Mouse (Mus musculus) cerebellum, postnatal 14 days (tissue): Measurements from ENCODE around the gene Adh4.
"Not testable (repeated sequence)": the region's sequence is repeated elsewhere in the genome, so short reads cannot be mapped to it uniquely, and the experiment has no call there.

ENCODE experiments used
- DNase-seq, 2 experiments: peaks; one replicate each; pipeline ENCODE4 v3.0.0; 2021; ENCODE audit warnings: mixed read lengths in 2 of 2

Gene Adh4

DNA sequence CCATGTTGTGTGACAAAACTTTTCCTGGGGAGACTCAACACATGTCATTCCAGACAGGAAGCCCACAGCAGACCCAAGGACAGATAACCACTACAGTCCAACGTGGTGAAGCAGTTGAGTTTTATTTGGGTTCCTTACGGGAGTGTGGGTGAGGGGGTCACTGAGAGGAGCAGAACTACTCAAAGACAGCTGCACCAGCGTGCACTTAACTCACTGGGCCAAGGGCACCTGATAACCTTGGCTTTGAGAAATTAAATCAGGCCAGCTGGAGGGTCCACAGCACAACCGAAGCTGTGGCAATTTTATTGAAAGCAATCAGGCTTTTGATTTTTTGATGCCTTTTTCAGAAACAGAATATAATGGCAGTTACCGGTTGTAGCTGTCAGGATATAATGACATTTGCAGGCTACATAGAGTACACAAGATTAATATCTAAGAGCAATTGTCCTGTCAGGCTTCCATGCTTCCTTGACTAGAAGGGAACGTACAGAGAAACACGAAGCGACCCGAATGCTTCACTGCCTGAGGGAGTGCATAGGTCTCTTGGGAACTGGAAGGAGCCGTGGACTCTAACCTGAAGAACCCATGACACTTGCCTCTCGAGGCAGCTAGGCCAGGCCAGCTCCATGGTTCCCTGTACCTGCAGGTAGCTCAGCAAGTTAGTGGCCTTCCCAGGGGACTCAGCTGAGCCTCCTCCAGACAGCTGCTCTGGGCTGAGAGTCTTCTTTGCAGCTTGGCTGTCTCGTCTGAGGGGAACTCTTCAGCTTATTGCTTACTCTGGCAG is 33.0 kb downstream of the Adh4 start:
- DNase-seq: no peak

DNA sequence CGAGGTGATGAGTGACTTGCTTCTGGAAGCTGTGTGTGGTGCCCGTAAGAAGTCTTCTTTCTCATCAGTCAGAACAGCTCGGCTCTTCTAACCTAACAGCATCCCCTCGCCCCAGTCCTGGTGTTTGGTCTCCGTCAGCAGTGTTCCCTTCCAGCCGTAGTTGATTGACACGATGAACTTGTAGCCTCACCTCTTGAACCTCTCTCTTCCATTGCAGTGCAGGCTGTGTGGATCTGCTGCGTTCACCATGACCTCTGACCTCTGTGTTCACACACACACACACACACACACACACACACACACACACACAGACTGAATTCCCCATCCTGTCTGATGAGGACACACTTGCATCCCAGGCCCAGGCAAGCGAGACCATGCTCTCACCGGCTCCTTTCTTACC is 36.9 kb downstream of the Adh4 start:
- no peak for DNase-seq

DNA sequence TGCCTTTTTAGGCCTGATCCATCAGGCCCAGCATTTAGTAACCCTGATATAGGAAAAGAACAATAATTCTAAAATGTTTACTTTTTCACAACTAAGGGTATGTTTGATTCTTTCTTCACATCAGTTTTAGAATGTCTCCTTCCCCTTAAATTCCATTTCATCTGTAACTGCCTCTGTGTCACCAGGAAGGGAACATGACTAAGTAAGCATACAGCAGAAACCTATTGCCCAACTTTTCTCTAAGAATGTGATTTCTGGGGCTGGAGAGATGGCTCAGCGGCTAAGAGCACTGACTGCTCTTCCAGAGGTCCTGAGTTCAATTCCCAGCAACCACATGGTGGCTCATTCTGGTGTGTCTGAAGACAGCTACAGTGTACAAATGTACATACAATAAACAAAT is 39.0 kb downstream of the Adh4 start:
- no peak for DNase-seq

DNA sequence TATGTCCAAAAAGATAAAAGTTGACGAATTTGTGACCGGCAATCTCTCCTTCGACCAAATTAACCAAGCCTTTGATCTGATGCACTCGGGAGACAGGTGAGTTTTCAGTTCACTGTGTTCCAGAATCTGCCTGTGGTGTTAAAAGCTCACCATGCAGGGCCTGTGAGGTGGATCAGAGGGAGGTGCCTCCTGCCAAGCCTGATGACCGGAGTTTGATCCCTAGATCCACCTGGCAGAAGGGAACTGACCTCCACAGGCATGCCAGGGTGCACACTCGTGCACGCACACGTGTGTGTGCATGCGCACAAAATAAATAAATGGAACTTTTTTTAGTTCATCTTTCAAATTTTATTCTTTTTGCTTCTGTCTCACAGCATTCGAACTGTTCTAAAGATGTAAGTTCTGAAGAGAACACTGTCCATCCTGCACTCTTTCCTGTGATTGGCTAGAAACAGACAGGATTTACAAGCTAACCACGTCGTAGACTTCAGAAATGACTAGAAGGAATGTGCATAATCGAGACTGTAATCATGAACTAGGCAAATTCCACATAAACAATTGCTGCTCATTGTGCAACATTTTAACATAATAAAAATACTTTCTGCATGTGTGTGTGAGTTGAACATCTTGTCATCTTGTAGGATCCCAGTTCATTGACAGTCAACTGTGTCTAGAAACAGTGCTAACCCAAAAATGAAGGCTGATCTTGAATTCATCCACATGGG is 39.6 kb downstream of the Adh4 start:
- no peak for DNase-seq

DNA sequence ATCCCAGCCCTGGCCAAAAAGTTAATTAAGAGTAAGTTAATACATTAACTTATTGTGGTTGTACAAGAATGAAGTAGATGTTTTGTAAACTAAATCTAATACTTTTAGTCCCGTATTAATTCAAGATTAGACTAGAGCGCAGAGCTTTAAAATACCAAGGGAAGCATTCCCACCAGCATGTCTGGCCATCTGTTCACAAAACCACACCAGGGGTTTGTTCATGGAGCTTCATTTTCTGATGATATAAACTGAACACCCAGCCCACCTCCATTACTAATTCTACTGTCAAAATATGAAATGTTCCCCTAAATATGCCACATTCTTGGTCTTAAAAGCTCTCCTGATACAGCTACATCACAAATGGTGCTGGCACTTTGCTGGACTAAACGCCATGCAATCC is 43.2 kb downstream of the Adh4 start:
- no peak for DNase-seq

DNA sequence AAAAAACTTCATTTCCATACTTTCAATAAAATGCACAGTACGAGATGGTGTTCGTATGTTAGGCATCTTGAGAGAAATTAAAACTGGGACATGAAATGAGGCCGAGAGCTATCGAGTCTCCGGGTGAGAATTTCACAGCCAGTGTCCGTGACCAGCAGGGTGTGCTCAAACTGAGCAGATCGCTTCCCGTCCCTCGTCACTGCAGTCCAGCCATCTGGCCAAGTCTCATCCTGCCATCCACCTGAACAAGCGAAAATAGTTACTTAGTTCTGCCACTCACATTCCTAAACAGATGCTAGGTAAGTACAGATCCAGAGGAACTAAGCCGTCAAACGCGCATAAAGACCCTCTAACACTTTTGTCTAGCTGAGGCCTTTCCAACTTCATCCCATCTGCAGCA is 45.0 kb downstream of the Adh4 start:
- peak; percentile 68 to 76 for DNase-seq

DNA sequence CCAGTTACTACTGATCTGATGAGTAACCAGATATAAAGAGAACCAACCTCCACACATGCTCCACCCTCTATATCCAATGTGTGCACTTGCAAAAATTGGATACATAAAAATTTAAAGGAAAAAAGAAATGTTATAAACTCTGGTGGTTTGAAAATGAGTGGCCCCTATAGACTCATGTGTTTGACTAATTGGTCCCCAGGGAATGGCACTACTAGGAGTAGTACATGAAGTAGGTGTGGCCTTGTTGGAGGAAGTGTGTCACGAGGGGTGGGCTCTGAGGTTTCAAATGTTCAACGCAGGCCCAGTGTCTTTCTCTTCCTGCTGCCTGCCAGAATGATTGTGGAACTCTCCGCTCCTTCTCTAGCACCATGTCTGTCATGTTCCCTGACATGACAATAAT is 46.6 kb downstream of the Adh4 start:
- DNase-seq: no peak

DNA sequence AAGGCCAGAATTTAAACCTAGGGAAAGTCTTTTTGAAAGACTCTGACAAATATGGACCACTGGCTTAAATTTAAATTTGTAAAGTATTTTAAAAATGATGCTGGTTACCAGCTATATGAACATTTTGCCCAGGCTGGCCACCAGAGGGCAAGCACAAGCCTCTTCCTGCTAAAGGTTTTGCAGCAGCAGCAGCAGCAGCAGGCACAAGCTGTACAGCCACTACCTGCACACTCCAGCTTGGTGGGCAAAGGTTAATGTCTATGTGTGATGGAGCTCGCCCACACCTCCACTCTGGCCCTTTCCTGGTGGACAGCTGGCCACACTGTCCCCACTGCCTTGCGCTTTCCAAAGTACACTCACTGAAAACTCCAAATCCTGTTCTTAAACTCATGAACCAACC is 47.9 kb downstream of the Adh4 start:
- peak; percentile 27 to 49 for DNase-seq

DNA sequence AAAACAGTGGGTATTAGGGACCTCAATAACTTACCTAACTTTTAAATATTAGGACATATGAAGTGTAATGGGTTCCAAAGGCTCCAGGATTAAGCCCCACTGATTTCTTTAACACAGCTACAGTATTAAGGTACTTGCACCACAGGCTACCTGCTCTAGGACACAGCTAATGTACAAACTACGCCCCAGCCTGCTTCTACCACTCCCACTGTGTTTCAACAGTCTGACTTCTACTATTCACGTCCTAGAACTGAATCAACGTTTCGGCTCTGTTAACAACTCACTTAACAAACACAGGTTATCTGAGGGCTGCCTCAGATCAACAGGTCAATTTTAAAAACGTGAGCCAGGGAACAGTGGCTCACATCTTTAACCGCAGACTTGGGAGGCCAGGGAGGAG is 48.5 kb downstream of the Adh4 start:
- no peak for DNase-seq

DNA sequence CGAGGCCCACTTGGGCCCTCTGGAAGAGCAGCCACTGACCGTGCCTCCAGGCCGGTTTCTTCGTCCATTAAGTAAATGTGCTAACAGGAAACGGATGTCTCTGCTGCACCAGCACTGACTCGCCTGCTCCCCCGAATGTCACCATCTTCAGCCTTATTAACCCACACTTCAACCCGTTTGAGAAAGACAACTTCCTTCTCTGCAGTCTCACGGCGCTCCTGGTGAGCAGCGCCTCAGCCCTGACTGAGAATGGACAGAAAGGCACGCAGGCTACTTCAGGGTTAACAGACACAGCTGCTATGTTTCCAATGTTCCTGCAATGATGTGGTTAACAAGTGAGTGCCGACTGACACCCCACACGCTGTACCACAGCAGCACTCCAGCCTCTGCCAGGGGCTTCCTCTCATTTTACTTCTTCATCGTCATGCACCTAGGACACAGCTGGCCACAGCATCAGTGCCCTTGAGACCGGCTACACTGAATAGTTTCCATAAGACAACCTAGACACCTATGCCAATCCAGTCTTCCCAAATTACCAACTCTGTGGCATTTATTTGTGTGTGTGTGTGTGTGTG is 49.4 kb downstream of the Adh4 start:
- no peak for DNase-seq

DNA sequence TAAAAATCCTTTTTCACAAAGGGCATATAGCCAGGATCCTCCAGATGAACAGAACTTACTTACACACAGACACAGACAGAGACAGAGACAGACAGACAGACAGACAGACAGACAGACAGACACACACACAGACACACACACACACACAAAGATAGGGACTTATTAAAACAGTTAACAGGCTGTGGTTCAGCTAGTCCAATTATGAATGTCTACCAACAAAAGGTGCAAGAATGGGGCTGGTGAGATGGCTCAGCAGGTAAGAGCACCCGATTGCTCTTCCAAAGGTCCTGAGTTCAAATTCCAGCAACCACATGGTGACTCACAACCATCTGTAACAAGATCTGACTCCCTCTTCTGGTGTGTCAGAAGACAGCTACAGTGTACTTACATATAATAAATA is 51.4 kb downstream of the Adh4 start:
- not testable (repeated sequence) for DNase-seq

DNA sequence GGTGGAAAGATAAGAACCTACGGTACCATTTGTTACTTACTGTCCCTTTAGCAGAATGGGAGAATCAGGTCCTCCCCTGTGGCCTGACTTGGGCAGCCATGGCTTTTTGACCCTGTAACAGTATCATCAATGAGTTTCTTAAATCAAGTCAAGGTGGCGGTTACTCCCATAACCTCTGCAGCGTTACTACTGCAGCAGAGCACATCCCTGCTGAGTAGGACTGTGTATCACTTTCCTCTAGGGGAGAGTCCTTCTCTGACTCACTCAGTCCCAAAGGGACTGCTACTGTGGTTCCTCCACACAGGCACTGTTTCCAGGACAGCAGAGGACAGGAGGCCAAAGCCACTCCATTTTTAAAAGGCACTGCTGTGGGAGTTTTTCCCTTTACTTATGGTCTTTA is 55.8 kb downstream of the Adh4 start:
- DNase-seq: no peak

DNA sequence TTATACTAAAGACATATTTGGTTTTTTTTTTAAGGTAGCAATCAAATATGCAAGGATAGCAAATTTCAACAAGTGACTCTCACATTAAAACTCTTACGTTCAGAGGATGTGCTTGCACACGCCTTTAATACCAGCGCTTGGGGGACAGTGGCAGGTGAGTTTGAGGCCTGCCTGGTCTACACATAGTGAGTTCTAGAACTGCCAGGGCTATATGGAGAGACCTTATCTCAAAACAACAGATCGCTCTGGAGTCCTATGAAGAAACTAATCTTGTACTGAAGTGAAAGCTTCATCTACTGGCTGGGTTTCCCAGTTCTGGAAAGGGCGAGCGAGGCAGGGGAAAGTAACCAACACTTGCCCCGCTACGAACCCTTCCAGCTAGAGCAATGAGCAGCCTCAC is 64.2 kb downstream of the Adh4 start:
- DNase-seq: no peak
